Mouse (Mus musculus) splenic B cell, adult 2 months (primary cell): ENCODE measurements at regions not wholly inside any gene's neighbourhood (a gene's known extent, or its start where the extent isn't known, plus 50 kb on each side); places are given as distances from the start of the nearest gene placed in this dataset.

Experiments used
- DNase-seq: peaks from one replicate; pipeline ENCODE4 v3.0.0-alpha.2; 2011; ENCODE audit warnings: low read depth, low spot score
- H3K27me3 ChIP-seq: 2 replicates; pipeline ENCODE4 v1.6.1; 2012; ENCODE audit warnings: mild to moderate bottlenecking, low read length, moderate library complexity, mixed read lengths; ENCODE audit not compliant: control insufficient read depth, poor library complexity, insufficient read depth, severe bottlenecking
- H3K36me3 ChIP-seq: 2 replicates; pipeline ENCODE4 v1.6.1; 2012; ENCODE audit warnings: mild to moderate bottlenecking, low read length, moderate library complexity, mixed read lengths; ENCODE audit not compliant: control insufficient read depth, poor library complexity, insufficient read depth, severe bottlenecking

- DNase-seq = peak; percentile 22
- H3K27me3 ChIP-seq = no peaks in the 10 kb centered on the region
- no peaks in the 10 kb centered on the region for H3K36me3 ChIP-seq
These were observed 114.5 kb downstream of the Rfx6 start for GRCm38 (mm10) chr10:51792030-51792429.

GRCm38 (mm10) chr10:51793876-51794275 is 116.3 kb downstream of the Rfx6 start:
- no peak for DNase-seq
- H3K36me3 ChIP-seq = no peaks in the 10 kb centered on the region
- H3K27me3 ChIP-seq = no peaks in the 10 kb centered on the region

- DNase-seq = no peak
- no peaks in the 10 kb centered on the region for H3K36me3 ChIP-seq
- no peaks in the 10 kb centered on the region for H3K27me3 ChIP-seq
These were observed 139.1 kb downstream of the Rfx6 start for GRCm38 (mm10) chr10:51816626-51817025.

- Histone ChIP-seq H3K27me3 (no peaks in the 10 kb centered on the region), H3K36me3 (no peaks in the 10 kb centered on the region)
- no peak for DNase-seq
These were observed 146.3 kb downstream of the Rfx6 start for GRCm38 (mm10) chr10:51823900-51824299.

- no peaks in the 10 kb centered on the region for H3K36me3 ChIP-seq
- DNase-seq = no peak
- no peaks in the 10 kb centered on the region for H3K27me3 ChIP-seq
These were observed 148.9 kb downstream of the Rfx6 start for GRCm38 (mm10) chr10:51826431-51826964.

- H3K36me3 ChIP-seq = no peaks in the 10 kb centered on the region
- no peak for DNase-seq
- H3K27me3 ChIP-seq = no peaks in the 10 kb centered on the region
These were observed 154.9 kb downstream of the Rfx6 start for GRCm38 (mm10) chr10:51832459-51832858.

- Histone ChIP-seq H3K36me3 (no peaks in the 10 kb centered on the region), H3K27me3 (no peaks in the 10 kb centered on the region)
- no peak for DNase-seq
These were observed 165.5 kb downstream of the Rfx6 start for GRCm38 (mm10) chr10:51843099-51843498.

GRCm38 (mm10) chr10:51846287-51846686 is 168.7 kb downstream of the Rfx6 start:
- Histone ChIP-seq H3K36me3 (no peaks in the 10 kb centered on the region), H3K27me3 (no peaks in the 10 kb centered on the region)
- no peak for DNase-seq

GRCm38 (mm10) chr10:51869409-51869808 is 152.9 kb upstream of the Vgll2 start:
- DNase-seq = no peak
- Histone ChIP-seq H3K27me3 (no peaks in the 10 kb centered on the region), H3K36me3 (no peaks in the 10 kb centered on the region)

DNA sequence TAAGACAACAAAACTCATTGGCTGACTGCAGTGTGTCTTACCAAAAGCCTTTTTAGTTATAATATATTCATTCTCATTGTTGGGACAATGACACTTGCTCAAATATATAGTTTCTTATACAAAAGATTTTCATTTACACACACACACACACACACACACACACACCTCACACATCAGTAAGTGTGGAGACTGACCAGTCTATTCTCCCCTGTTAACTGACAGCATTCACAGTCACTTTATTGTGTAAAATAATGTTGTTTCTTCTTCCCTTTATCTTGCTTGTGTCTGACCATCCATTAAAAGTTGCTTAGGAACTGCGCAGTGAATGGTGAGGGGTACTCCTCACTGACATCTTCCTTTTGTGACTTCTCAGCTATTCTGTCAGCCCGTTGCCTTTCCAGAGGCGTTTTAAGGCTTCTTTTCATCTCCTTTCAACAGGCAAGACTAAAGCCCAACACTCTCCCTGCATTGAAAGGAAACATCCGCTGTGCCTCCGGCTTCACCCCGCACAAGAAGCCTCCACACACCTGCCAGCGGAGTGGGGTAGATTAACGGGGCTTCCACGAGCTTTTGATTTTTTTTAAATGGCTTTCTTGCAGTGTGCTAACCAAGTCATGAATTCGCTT is 111.1 kb upstream of the Vgll2 start:
- no peak for DNase-seq
- no peaks in the 10 kb centered on the region for H3K36me3 ChIP-seq
- H3K27me3 ChIP-seq = no peaks in the 10 kb centered on the region

GRCm38 (mm10) chr10:51912096-51912495 is 110.2 kb upstream of the Vgll2 start:
- no peaks in the 10 kb centered on the region for H3K36me3 ChIP-seq
- no peaks in the 10 kb centered on the region for H3K27me3 ChIP-seq
- no peak for DNase-seq

GRCm38 (mm10) chr10:51926644-51927043 is 95.7 kb upstream of the Vgll2 start:
- Histone ChIP-seq H3K27me3 (no peaks in the 10 kb centered on the region), H3K36me3 (no peaks in the 10 kb centered on the region)
- no peak for DNase-seq

DNA sequence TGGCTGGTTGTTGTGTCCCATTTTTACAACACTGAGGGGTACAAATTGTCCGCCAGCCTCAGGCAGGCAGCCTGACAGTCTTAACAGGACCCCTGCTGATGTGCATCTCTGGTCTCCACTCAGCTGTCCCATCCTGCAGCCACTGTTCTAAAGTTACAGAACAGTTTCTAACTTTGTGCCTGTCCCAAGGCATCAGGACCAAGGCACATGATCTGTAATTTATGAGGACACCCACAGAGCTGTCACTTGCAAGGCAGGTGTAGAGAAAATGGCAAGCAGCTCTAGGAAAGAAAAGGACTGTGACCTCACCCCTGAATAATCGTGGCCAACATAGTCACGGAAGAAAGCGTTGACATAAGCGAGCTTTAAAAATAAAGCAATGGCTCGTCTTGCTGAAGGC is 93.0 kb upstream of the Vgll2 start:
- Histone ChIP-seq H3K36me3 (no peaks in the 10 kb centered on the region), H3K27me3 (no peaks in the 10 kb centered on the region)
- no peak for DNase-seq

- Histone ChIP-seq H3K36me3 (no peaks in the 10 kb centered on the region), H3K27me3 (no peaks in the 10 kb centered on the region)
- no peak for DNase-seq
These were observed 92.0 kb upstream of the Vgll2 start for GRCm38 (mm10) chr10:51930266-51930665.

GRCm38 (mm10) chr10:51930696-51931095 is 91.6 kb upstream of the Vgll2 start:
- no peak for DNase-seq
- no peaks in the 10 kb centered on the region for H3K27me3 ChIP-seq
- H3K36me3 ChIP-seq = no peaks in the 10 kb centered on the region

DNA sequence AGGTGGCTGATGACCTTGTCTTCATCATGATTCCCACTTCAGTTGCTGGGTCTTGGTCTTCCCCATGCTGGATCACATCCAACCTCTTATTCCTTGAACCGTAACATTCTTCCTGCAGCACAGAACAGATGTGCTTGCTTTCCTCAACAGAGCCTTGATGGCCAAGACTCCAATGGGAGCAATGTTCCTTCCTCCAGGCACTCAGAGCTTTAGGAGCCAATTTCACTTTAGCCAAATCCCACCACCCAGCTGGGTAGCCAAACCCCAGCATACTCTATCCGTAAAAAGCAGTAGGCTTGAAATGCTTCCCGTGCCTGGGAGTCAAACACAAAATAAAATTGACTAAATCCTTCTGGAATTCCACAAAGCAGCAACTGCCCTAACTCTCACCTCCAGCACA is 86.8 kb upstream of the Vgll2 start:
- no peak for DNase-seq
- no peaks in the 10 kb centered on the region for H3K36me3 ChIP-seq
- H3K27me3 ChIP-seq = no peaks in the 10 kb centered on the region
